Mouse (Mus musculus): Measurements from ENCODE around the gene Cldn8. TPM values are rescaled to one million over a fixed set of nuclear protein-coding genes. Genes with fewer than 3 reads are reported as not detected.
A peak's percentile ranks its signal among the peaks of the same experiment; 100 is the strongest.

Gene Cldn8
- polyA plus RNA-seq (2012; rRNA removed), result 0.91 and 2.0 TPM in 2 replicates

GRCm38 (mm10) chr16:88563045-88563913, at the start of gene Cldn8:
TSS of gene Cldn8 (minus strand) at chr16:88563183.
- no peak for DNase-seq (ENCODE audit: low read depth, low spot score)
- WGBS, result 36% methylated on average over 6 of the region's 6 CpGs

GRCm38 (mm10) chr16:88612712-88613111, 49.7 kb upstream of the Cldn8 start:
- 82% methylated on average over 4 of the region's 4 CpGs for WGBS

GRCm38 (mm10) chr16:88611922-88612321, 48.9 kb upstream of the Cldn8 start, which contains the start of gene Krtap24-1:
TSS of gene Krtap24-1 (minus strand) at chr16:88612279.
- WGBS, result 70% methylated on average over 8 of the region's 8 CpGs
- DNase-seq (ENCODE audit: low read depth, low spot score), result no peak

More at GRCm38 (mm10) chr16:88612712-88613111, 49.7 kb upstream of the Cldn8 start:
- DNase-seq (ENCODE audit: low read depth, low spot score), result no peak

GRCm38 (mm10) chr16:88604570-88604969, 41.6 kb upstream of the Cldn8 start:
- DNase-seq (ENCODE audit: low read depth, low spot score), result no peak
- WGBS, result 79% methylated on average over 6 of the region's 6 CpGs

GRCm38 (mm10) chr16:88602464-88602863, 39.5 kb upstream of the Cldn8 start:
- no peak for DNase-seq (ENCODE audit: low read depth, low spot score)
- WGBS, result 64% methylated on average over 1 of the region's 1 CpGs

GRCm38 (mm10) chr16:88600303-88600702, 37.3 kb upstream of the Cldn8 start:
- peak; percentile 72 for DNase-seq (ENCODE audit: low read depth, low spot score)
- 20% methylated on average over 8 of the region's 8 CpGs for WGBS

DNA sequence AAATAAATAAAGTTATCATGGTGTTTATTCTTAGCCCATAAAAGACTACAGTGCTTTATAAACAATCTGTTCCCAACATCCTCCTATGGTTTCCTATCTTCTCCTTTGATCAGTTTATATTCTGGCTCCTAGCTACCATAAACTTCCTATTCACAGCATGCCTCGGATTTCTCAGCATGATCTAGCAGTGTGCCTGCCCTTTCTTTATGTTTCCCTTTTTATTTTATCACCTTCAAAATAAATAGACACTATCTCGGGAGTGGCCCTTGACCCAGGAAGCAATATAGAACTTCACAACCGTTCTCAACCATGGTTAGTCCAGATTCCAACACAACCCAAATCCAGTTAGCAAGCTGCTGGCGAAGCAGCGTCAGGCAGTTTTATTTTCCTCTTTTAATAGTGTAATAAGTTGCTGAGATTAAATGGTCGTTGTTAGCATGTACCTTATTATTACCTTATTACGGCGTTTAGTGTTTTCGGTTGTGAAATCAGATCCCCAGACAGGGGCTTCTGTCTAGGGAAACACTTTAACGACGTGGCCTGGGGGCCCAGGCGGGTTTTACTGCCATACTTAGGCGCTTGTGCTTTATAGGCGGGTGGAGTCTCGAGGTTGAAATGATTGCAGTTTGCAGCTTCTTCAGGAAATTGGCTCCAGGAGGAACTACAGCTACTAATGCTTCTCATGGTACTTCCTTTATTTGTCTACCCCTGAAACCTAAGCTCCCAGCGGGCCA, 36.7 kb upstream of the Cldn8 start:
- 6% methylated on average over 16 of the region's 16 CpGs for WGBS
- peak; percentile 73 for DNase-seq (ENCODE audit: low read depth, low spot score)

DNA sequence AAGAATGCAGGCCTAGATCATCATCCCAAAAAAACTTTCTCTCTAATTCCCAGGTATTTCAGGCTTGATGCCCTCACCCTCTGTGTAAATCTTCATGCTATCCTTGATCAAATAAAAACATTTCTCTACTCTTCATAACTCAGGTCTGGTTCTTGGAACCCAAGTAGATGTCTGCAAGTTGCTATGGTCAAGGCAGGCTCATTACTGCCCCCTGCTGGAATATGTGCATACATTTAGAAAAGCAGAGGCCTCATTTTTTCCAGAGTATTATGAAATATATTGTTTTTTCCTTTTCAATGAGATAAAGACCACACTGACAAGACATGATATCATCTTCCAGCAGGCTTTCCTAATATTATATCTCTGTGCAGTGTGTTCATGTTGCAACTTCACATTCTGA, 29.8 kb upstream of the Cldn8 start:
- no peak for DNase-seq (ENCODE audit: low read depth, low spot score)

DNA sequence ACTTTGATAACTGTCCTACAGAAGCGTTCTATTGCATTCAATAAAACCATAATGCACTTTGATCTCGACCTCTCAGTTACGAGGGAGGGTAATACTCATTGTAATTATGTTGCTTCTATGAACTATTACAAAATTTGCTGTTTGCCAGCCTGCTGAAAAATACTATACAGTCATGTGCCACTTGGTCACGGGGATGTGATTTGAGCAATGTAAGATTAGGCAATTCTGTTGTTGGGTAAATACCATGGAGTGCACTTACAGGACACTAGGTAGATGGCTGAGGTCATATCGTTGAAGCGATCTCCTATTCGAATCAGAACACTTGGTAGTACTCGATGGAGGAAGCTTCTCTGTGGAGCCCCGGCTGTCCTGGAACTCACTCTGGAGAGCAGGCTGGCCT, 20.4 kb upstream of the Cldn8 start:
- WGBS, result 45% methylated on average over 9 of the region's 9 CpGs
- no peak for DNase-seq (ENCODE audit: low read depth, low spot score)

- peak; percentile 77 for DNase-seq (ENCODE audit: low read depth, low spot score)
- WGBS, result 29% methylated on average over 4 of the region's 4 CpGs
Measured at GRCm38 (mm10) chr16:88575885-88576679, 13.1 kb upstream of the Cldn8 start.

GRCm38 (mm10) chr16:88572904-88573404, 10.0 kb upstream of the Cldn8 start:
- no peak for DNase-seq (ENCODE audit: low read depth, low spot score)
- 64% methylated on average over 5 of the region's 5 CpGs for WGBS

DNA sequence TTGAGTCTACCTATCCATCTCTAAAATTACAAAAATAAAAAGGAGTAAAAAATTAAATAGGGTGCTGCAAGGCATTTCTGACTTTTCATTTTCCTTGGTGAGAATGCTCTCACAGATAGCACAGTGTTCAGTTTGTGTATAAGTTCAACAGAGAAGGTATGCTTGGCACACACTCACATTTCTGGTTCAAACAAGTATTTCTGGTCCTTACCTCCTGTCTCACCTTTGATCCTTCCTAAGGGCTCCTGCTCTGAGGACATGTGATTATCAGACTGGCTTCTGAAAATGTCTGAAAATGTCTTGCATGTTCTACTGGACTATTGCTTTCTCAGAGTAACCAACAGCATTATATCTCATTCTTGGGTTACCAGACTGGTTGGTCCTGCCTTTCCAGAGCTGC, 7.2 kb upstream of the Cldn8 start:
- DNase-seq (ENCODE audit: low read depth, low spot score), result no peak

DNA sequence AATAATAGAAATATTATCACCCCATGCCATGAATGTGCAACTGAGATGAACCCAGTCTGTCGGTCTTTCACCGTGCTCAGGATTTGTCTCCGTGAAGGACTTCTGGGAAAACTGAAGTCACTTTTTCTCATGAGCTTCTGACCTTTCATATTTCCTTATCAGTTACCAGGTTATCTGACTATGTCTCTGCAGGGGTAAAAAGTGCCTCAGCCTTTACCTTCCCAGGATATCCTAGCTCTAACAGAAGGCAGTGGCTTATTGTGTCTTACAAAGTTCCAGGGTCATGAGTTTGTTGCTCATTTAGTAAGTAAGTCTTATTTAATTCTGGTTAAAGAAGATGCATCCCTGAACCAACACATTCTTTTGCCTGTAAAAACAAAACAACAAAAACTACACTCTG, 6.7 kb upstream of the Cldn8 start:
- 39% methylated on average over 3 of the region's 3 CpGs for WGBS
- no peak for DNase-seq (ENCODE audit: low read depth, low spot score)

- WGBS, result 83% methylated on average over 1 of the region's 1 CpGs
- no peak for DNase-seq (ENCODE audit: low read depth, low spot score)
Measured at GRCm38 (mm10) chr16:88569096-88569495, 6.1 kb upstream of the Cldn8 start.

DNA sequence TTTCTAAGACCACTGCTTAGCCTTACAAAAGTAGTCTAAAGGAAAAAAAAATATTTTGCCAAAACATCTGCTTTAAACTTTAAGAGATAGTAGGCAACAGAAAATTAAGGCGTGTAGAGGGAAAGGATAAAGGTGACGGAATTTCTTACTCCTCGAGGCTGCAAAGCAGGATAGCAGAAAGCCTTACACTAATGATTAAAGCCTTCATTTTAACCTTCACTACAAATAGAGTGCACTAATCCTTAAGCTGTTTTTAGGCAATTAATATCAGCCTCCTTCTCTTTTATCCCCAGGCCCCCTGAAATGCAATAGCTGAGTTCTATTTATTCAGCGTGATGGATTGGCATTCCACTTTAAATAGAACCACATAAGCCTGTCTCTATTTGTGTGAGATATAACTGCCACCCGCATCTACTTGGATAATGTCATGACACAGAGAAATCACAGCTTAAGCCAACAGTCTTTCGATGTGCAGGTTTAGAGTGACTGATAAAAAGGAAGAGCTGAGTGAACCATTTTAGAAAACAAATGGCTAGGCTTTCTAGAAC, 1.3 kb downstream of the Cldn8 start:
- no peak for DNase-seq (ENCODE audit: low read depth, low spot score)
- 26% methylated on average over 6 of the region's 6 CpGs for WGBS

DNA sequence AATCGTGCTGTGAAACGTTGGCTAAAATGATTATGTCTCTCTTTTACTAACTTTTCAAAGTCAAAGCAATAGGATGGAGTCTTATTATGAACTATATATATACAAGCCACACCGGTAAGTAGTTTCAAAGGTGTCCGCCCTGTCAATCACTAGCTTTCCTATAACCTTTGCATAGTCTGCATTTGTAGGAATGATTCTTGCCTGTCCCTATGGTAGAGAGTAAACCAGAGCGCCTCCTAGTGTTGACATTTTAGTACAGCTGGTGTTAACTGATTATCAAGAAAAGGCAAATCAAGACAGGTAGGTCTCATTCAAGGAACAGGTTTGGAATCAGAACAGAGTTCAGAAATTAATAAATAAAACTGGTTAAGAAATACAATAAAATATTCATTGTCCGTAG, 20.5 kb downstream of the Cldn8 start:
- DNase-seq (ENCODE audit: low read depth, low spot score), result no peak

DNA sequence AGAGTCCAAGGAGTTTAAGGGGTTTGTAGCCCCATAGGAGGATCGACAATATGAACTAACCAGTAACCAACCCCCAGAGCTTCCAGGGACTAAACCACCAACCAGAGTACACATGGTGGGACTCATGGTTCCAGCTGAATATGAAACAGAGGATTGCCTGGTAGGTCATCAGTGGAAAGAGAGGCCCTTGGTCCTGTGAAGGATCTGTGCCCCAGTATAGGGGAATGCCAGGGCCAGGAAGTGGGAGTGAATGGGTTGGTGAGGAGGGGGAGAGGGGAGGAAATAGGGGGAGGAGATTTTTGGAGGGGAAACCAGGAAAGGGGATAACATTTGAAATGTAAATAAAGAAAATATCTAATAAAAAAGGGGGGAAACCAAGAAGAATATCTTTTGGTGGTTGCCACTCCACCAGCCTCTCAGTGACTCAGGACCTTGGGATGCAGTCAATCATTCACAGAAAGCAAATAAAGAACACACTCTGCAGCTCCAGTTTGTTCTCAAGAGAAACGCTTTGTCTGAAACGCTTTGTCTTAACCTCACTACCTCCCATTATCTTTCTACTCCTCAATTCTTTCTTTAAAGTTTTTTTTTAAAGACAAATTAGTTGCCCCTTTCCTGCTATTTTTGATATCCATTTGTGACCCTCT, 23.0 kb downstream of the Cldn8 start:
- DNase-seq (ENCODE audit: low read depth, low spot score), result no peak
- WGBS, result 44% methylated on average over 3 of the region's 3 CpGs

More for the DNA sequence above, 20.5 kb downstream of the Cldn8 start:
- 56% methylated on average over 6 of the region's 6 CpGs for WGBS

DNA sequence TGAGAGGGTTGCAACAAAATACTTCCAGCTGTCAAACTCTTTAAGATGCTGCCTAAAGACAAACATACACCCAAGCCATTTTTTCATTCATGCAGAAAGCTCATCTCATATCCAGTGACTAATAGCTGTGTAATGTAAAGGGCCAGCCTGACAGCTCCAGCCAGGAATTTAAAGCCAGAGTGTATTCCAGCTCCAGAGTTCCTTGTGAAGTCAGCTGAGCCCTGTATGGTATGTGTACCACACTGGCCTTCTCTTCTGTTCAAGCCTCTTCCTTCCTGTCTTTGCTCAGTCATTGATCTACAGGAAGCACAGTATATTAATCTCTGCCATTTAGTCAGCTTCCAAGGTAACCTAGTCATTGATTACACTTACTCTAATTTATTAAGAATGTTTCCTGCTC, 51.6 kb downstream of the Cldn8 start:
- no peak for DNase-seq (ENCODE audit: low read depth, low spot score)

Measured in large intestine, adult 2 months (tissue).